Mouse (Mus musculus) MEL (cell line): ENCODE results near the gene Ggnbp2. TPM values are rescaled to one million over a fixed set of nuclear protein-coding genes. Genes with fewer than 3 reads are reported as not detected.

ENCODE experiments used
- DNase-seq: peaks from one replicate; pipeline ENCODE4 v3.0.0; 2011; ENCODE audit warnings: low read depth, low spot score
- H3K27ac ChIP-seq: 2 replicates; pipeline ENCODE4 v1.5.1; 2012; ENCODE audit warnings: low read depth, mild to moderate bottlenecking, control low read depth, low read length, moderate library complexity; ENCODE audit not compliant: control insufficient read depth
- H3K27me3 ChIP-seq, 2 experiments: fragments of 150-350 bp in 1 of 2; sonication (generic) in 1 of 2; 2 replicates each; pipeline ENCODE4 v1.6.1; 2012; ENCODE audit warnings: low read length in 2 of 2, mild to moderate bottlenecking in 2 of 2, improper control_type of control experiment in 1 of 2, moderate library complexity in 1 of 2; ENCODE audit not compliant: insufficient read depth in 2 of 2, control insufficient read depth in 1 of 2
- H3K36me3 ChIP-seq, 2 experiments: 2 replicates each; pipeline ENCODE4 v1.6.1; 2012 to 2014; ENCODE audit warnings: low read length in 2 of 2, improper control_type of control experiment in 1 of 2, inconsistent platforms in 1 of 2, mild to moderate bottlenecking in 1 of 2; ENCODE audit not compliant: insufficient read depth in 2 of 2, control insufficient read depth in 1 of 2
- H3K4me1 ChIP-seq, 2 experiments: fragments of 150-350 bp in 1 of 2; sonication (generic) in 1 of 2; 2 replicates each; pipeline ENCODE4 v1.6.1; 2012; ENCODE audit warnings: low read length in 2 of 2, improper control_type of control experiment in 1 of 2, mild to moderate bottlenecking in 1 of 2; ENCODE audit not compliant: insufficient read depth in 2 of 2, control insufficient read depth in 1 of 2
- H3K4me3 ChIP-seq, 2 experiments: fragments of 150-350 bp in 1 of 2; sonication (generic) in 1 of 2; 2 replicates each; pipeline ENCODE4 v1.5.1; 2012; ENCODE audit warnings: low read depth in 2 of 2, low read length in 2 of 2, mild to moderate bottlenecking in 2 of 2, moderate library complexity in 2 of 2, control low read depth in 1 of 2, improper control_type of control experiment in 1 of 2; ENCODE audit not compliant: control insufficient read depth in 1 of 2, insufficient read depth in 1 of 2
- H3K79me2 ChIP-seq: 2 replicates; pipeline ENCODE4 v1.6.1; 2012; ENCODE audit warnings: mild to moderate bottlenecking, low read length, moderate library complexity; ENCODE audit not compliant: control insufficient read depth, poor library complexity, insufficient read depth
- H3K9ac ChIP-seq: 2 replicates; pipeline ENCODE4 v1.6.1; 2012; ENCODE audit warnings: low read depth, mild to moderate bottlenecking, control low read depth, low read length, moderate library complexity; ENCODE audit not compliant: control insufficient read depth, poor library complexity, severe bottlenecking
- H3K9me3 ChIP-seq: fragments of 150-350 bp; sonication (generic); replicated peaks from 2 replicates; pipeline ENCODE4 v1.6.1; 2012; ENCODE audit warnings: mild to moderate bottlenecking, low read length, improper control_type of control experiment, moderate library complexity; ENCODE audit not compliant: insufficient read depth
- CHD1 ChIP-seq: IDR thresholded peaks from 2 replicates; pipeline ENCODE4 v1.6.1; 2012; ENCODE audit warnings: low read depth, mild to moderate bottlenecking, inconsistent platforms, low read length, improper control_type of control experiment
- CHD2 ChIP-seq: IDR thresholded peaks from 2 replicates; pipeline ENCODE4 v1.6.1; 2011; ENCODE audit warnings: low read length, improper control_type of control experiment
- CTCF ChIP-seq, 3 experiments: IDR thresholded peaks in 2 of 3; conservative IDR thresholded peaks in 1 of 3; 2 replicates each; pipeline ENCODE4 v1.5.1; 2011 to 2012; ENCODE audit warnings: low read length in 3 of 3, low read depth in 2 of 3, mild to moderate bottlenecking in 2 of 3, improper control_type of control experiment in 1 of 3, inconsistent platforms in 1 of 3, mixed read lengths in 1 of 3, moderate library complexity in 1 of 3; ENCODE audit not compliant: control insufficient read depth in 1 of 3, insufficient read depth in 1 of 3, poor library complexity in 1 of 3, severe bottlenecking in 1 of 3
- E2F4 ChIP-seq: IDR thresholded peaks from 2 replicates; pipeline ENCODE4 v1.6.1; 2011; ENCODE audit warnings: low read depth, low read length, improper control_type of control experiment, borderline replicate concordance
- ELF1 ChIP-seq: IDR thresholded peaks from 2 replicates; pipeline ENCODE4 v1.6.1; 2014; ENCODE audit warnings: low read depth, mild to moderate bottlenecking, inconsistent platforms, low read length, improper control_type of control experiment, moderate library complexity
- ETS1 ChIP-seq: IDR thresholded peaks from 2 replicates; pipeline ENCODE4 v1.6.1; 2012; ENCODE audit warnings: low read depth, mild to moderate bottlenecking, inconsistent platforms, low read length, improper control_type of control experiment, moderate library complexity
- HCFC1 ChIP-seq: IDR thresholded peaks from 2 replicates; pipeline ENCODE4 v1.6.1; 2012; ENCODE audit warnings: low read depth, mild to moderate bottlenecking, inconsistent platforms, low read length, improper control_type of control experiment, moderate library complexity
- JUND ChIP-seq: IDR thresholded peaks from 2 replicates; pipeline ENCODE4 v1.6.1; 2011; ENCODE audit warnings: low read depth, mild to moderate bottlenecking, improper control_type of control experiment, low read length
- MAFK ChIP-seq: IDR thresholded peaks from 2 replicates; pipeline ENCODE4 v1.6.1; 2011; ENCODE audit warnings: low read depth, mild to moderate bottlenecking, low read length, improper control_type of control experiment, borderline replicate concordance
- MAX ChIP-seq: IDR thresholded peaks from 2 replicates; pipeline ENCODE4 v1.6.1; 2011; ENCODE audit warnings: low read length, improper control_type of control experiment
- MAZ ChIP-seq: IDR thresholded peaks from 2 replicates; pipeline ENCODE4 v1.6.1; 2012; ENCODE audit warnings: low read depth, mild to moderate bottlenecking, inconsistent platforms, low read length, improper control_type of control experiment
- MEF2A ChIP-seq: IDR thresholded peaks from 2 replicates; pipeline ENCODE4 v1.6.1; 2014; ENCODE audit warnings: low read depth, mild to moderate bottlenecking, inconsistent platforms, low read length, improper control_type of control experiment; ENCODE audit not compliant: poor library complexity, insufficient replicate concordance, severe bottlenecking; ENCODE audit errors: extremely low read depth
- MXI1 ChIP-seq: IDR thresholded peaks from 2 replicates; pipeline ENCODE4 v1.6.1; 2011; ENCODE audit warnings: mild to moderate bottlenecking, low read depth, low read length, improper control_type of control experiment
- MYB ChIP-seq: IDR thresholded peaks from 2 replicates; pipeline ENCODE4 v1.6.1; 2011; ENCODE audit warnings: mild to moderate bottlenecking, low read depth, low read length, improper control_type of control experiment
- MYC ChIP-seq: IDR thresholded peaks from 2 replicates; pipeline ENCODE4 v1.6.1; 2011; ENCODE audit warnings: low read depth, mild to moderate bottlenecking, low read length, improper control_type of control experiment, moderate library complexity
- NRF1 ChIP-seq: IDR thresholded peaks from 2 replicates; pipeline ENCODE4 v1.6.1; 2014; ENCODE audit warnings: low read depth, mild to moderate bottlenecking, inconsistent platforms, low read length, improper control_type of control experiment, moderate library complexity; ENCODE audit not compliant: poor library complexity, insufficient read depth, severe bottlenecking
- RAD21 ChIP-seq: IDR thresholded peaks from 2 replicates; pipeline ENCODE4 v1.6.1; 2011; ENCODE audit warnings: mild to moderate bottlenecking, low read depth, low read length, improper control_type of control experiment
- RCOR1 ChIP-seq: IDR thresholded peaks from 2 replicates; pipeline ENCODE4 v1.6.1; 2012; ENCODE audit warnings: low read depth, mild to moderate bottlenecking, inconsistent platforms, low read length, improper control_type of control experiment
- SMC3 ChIP-seq: IDR thresholded peaks from 2 replicates; pipeline ENCODE4 v1.6.1; 2011; ENCODE audit warnings: low read depth, low read length, improper control_type of control experiment
- TCF12 ChIP-seq: IDR thresholded peaks from 2 replicates; pipeline ENCODE4 v1.6.1; 2014; ENCODE audit warnings: low read depth, mild to moderate bottlenecking, inconsistent platforms, low read length, improper control_type of control experiment, moderate library complexity
- UBTF ChIP-seq: IDR thresholded peaks from 2 replicates; pipeline ENCODE4 v1.6.1; 2012; ENCODE audit warnings: low read depth, mild to moderate bottlenecking, inconsistent platforms, low read length, improper control_type of control experiment, moderate library complexity, borderline replicate concordance; ENCODE audit not compliant: insufficient read depth
- USF2 ChIP-seq, 2 experiments: IDR thresholded peaks; 2 replicates each; pipeline ENCODE4 v1.6.1; 2011 to 2012; ENCODE audit warnings: improper control_type of control experiment in 2 of 2, low read length in 2 of 2, borderline replicate concordance in 1 of 2, inconsistent platforms in 1 of 2, low read depth in 1 of 2, mild to moderate bottlenecking in 1 of 2; ENCODE audit not compliant: insufficient read depth in 1 of 2
- ZC3H11A ChIP-seq: IDR thresholded peaks from 2 replicates; pipeline ENCODE4 v1.6.1; 2012; ENCODE audit warnings: low read depth, mild to moderate bottlenecking, inconsistent platforms, low read length, improper control_type of control experiment
- ZNF384 ChIP-seq: IDR thresholded peaks from 2 replicates; pipeline ENCODE4 v1.6.1; 2012; ENCODE audit warnings: low read depth, mild to moderate bottlenecking, inconsistent platforms, low read length, improper control_type of control experiment
- polyA plus RNA-seq, 2 experiments: library from polyadenylated mRNA; stranded (reverse) in 1 of 2; unstranded in 1 of 2; fragments of >175 nt in 1 of 2; fragments of >200 nt in 1 of 2; gene quantifications; 2 replicates each; pipeline versions ENCODE4 v1.2.1 to v1.2.4; 2012; ENCODE audit warnings: low replicate concordance in 2 of 2, low read depth in 1 of 2; ENCODE audit not compliant: insufficient read length in 2 of 2, insufficient read depth in 1 of 2, missing spikeins in 1 of 2
- total RNA-seq: library from RNA; depleted of rRNA; stranded (reverse); fragments of 300-350 nt; gene quantifications from 2 replicates; pipeline ENCODE4 v1.2.3, GENCODE M21; 2012

The Ggnbp2 gene
- total and polyA plus RNA-seq, 3 experiments, result 55.4 to 89.6 (median 83.0) TPM

GRCm38 (mm10) chr11:84813724-84814510, 56.7 kb downstream of the Ggnbp2 start:
- Histone ChIP-seq H3K36me3 (peaks cover 3 to 10% of the 10 kb centered on the region in 2 experiments), H3K9me3 (no peaks in the 10 kb centered on the region), H3K27me3 (no peaks in the 10 kb centered on the region), H3K4me1 (0 out of 4 replicates have a peak, but pooled peaks cover 2 to 3% of the 10 kb centered on the region in 2 experiments), H3K79me2 (peaks cover 7% of the 10 kb centered on the region), H3K4me3 (no peak overlapping the region), H3K27ac (no peak overlapping the region), H3K9ac (no peak overlapping the region)
- DNase-seq, result peak; percentile 80
- no peak for TF ChIP-seq MAX
- peak; percentile 67 for TF ChIP-seq RAD21
- TF ChIP-seq CTCF (IDR thresholded peaks at IDR 0.05 in 2 of 3, conservative IDR thresholded peaks at IDR 0.05 in 1 of 3; ENCODE audit: control insufficient read depth in 1 of 3, insufficient read depth in 1 of 3, low read depth in 2 of 3, low read length in 3 of 3, poor library complexity in 1 of 3, severe bottlenecking in 1 of 3), result peak; percentile 71 to 88 (median 81)
- peak; percentile 59 for TF ChIP-seq SMC3
- TF ChIP-seq ZC3H11A, result no peak

DNA sequence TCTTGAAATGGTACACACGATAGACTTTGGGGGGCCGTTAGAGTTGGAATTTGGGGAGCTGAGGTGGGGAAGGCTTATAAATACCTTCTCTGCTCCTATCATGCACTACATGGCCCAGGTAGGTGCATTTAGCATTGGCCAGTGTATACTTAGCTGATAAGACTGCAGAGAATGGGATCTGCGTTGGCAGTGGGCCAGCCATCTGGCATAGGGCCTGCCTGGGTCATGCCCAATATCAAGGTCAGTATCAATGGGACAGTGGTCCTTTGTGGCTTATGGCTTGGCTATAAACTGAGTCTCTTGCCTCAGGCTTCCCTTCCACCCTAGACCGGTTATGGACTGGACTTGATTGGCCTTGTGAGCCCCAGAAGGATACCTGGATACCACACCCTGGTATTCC, 66.2 kb downstream of the Ggnbp2 start:
- Histone ChIP-seq H3K79me2 (no peaks in the 10 kb centered on the region), H3K9ac (no peak overlapping the region), H3K27ac (no peak overlapping the region), H3K27me3 (0 out of 4 replicates have a peak, but pooled peaks cover 0 to 2% of the 10 kb centered on the region in 2 experiments), H3K36me3 (no peaks in the 10 kb centered on the region), H3K9me3 (no peaks in the 10 kb centered on the region), H3K4me3 (no peak overlapping the region), H3K4me1 (0 out of 4 replicates have a peak, but pooled peaks cover 0 to 7% of the 10 kb centered on the region in 2 experiments)
- no peak for TF ChIP-seq CHD2
- no peak for TF ChIP-seq ELF1
- no peak for TF ChIP-seq E2F4
- no peak for TF ChIP-seq RCOR1
- no peak for TF ChIP-seq MEF2A
- no peak for TF ChIP-seq NRF1
- no peak for TF ChIP-seq TCF12
- no peak for TF ChIP-seq MAFK
- TF ChIP-seq USF2 (IDR thresholded peaks at IDR 0.05; ENCODE audit: borderline replicate concordance in 1 of 2, insufficient read depth in 1 of 2, low read depth in 1 of 2, low read length in 2 of 2), result no peak
- TF ChIP-seq UBTF, result no peak
- TF ChIP-seq ETS1, result no peak
- no peak for TF ChIP-seq CHD1
- TF ChIP-seq MYB, result no peak
- TF ChIP-seq MXI1, result no peak
- no peak for TF ChIP-seq JUND
- no peak for TF ChIP-seq MYC
- no peak for TF ChIP-seq ZNF384
- no peak for TF ChIP-seq MAZ
- no peak for TF ChIP-seq HCFC1
- DNase-seq, result no peak
